Mouse (Mus musculus) spleen, postnatal 4 days (tissue): ENCODE data around the gene H2-T22.
"Not testable (repeated sequence)": the region's sequence is repeated elsewhere in the genome, so short reads cannot be mapped to it uniquely, and the experiment has no call there.

Experiments
- DNase-seq, 2 experiments: peaks; one replicate each; pipeline ENCODE4 v3.0.0; 2022; ENCODE audit warnings: low spot score in 2 of 2

The H2-T22 gene

DNA sequence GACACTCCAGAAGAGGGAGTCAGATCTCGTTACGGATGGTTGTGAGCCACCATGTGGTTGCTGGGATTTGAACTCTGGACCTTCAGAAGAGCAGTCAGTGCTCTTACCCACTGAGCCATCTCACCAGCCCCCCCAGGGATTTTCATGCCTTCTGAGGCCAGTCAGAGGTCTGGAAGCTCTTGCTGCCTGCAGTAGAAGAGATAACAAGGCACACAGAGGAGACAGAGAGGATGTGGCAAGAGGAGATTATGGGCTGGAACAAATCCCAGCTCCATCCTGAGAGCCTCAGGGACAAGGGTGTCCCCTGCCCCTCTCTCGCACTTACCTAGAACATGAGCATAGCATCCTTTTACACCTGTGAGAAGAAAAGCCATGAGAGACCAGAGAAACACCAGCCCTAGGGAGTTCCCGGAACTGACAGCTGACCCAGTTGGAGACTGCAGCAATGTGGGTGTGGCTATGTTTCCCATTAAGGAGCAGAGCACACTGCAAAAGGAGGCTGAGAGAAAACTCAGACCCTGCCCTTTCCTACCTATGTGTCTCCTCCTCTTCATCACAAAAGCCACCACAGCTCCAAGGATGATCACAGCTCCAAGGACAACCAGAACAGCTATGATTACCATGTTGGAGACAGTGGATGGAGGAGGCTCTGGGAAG lies 12.4 kb downstream of the H2-T22 start:
- DNase-seq = peak; percentile 52 to 66

DNA sequence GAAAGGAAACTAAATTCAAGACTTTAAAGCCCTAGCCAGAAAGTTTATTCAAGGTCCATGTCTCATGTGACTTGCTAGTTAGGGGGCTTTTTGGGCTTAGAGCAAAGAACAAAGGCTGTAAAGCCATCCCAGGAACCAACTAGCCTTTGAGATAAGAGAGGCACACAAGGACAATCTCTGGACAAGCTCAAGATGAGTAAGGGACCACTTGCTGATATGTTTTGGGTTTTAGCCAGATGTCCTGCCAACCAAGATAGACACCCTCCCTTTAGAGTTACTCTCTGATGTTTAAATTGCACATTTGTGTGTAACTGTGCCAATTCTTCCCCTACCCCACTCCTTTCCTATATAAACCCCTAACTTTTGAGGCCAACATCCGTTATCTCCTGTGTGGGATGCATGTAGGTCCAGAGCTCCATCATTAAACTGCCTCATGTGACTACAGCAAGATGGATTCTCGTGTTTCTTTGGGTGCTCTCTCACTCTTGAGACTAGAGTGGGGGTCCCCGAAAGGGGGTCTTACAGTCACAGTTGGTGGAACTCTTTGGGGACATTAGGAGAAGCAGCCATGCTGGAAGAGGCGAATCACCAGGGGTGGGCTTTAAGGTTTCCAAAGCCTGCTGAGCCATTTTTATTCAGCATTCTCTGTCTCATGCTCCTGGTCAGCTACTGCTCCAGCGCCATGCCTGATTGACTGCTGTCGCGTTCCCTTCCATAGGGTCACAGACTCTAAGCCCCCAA lies 13.5 kb downstream of the H2-T22 start:
- peak in 1 of 2 experiments; percentile 54 for DNase-seq

DNA sequence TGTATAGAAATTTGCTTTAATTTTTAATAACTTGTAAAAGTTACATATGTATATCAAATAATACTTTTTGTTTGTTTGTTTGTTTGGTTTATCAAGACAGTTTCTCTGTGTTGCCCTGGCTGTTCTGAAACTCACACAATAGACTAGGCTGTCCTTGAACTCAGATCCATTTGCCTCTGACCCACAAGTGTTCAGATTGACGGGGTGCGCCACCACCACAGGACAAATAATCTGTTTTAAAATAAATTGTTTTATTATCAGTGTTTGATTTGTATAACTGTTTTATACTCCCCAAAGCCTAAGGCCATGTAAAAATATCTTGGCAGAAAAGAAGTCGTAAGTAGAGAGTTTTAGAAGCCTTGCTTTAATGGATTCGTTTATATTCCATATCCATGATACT lies 14.9 kb downstream of the H2-T22 start:
- no peak for DNase-seq

DNA sequence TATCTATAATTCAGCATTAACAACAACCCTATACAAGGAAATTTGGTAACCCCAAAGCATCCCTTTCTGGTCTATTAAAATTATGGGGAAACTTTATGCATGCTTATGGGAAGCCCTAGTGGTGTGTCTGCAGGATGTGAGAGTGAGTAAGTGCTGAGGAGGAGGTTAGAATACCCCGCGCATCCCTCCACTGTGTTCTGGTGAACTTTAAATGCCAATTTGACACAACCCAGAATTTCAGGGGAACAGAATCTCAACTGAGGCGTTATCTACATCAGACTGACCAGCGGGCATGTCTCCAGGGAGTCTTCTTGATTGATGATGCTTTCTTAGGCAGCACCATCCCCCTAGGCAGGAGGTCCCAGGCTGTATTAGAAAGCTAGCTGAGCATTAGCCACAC lies 16.6 kb downstream of the H2-T22 start:
- peak in 1 of 2 experiments; percentile 45 for DNase-seq

DNA sequence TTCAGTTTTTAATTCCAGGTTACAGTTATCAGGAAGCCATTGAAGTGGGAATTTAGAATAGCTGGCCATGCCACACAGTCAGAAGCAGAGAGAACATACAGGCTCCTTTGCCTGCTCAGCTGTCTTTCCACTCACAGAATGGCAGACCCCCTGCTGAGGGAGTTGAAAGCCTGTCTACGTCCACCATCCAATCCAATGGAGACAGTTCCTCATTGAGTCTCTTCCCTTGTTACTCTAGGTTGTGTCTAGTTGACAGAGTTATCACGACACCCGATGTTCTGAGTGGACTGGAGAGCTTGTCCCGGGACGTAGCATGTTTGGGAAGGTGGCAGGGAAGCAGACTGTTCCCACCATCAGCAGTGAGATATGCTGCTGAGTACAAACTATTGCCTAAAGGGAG lies 17.4 kb downstream of the H2-T22 start:
- DNase-seq = peak in 1 of 2 experiments; percentile 57

DNA sequence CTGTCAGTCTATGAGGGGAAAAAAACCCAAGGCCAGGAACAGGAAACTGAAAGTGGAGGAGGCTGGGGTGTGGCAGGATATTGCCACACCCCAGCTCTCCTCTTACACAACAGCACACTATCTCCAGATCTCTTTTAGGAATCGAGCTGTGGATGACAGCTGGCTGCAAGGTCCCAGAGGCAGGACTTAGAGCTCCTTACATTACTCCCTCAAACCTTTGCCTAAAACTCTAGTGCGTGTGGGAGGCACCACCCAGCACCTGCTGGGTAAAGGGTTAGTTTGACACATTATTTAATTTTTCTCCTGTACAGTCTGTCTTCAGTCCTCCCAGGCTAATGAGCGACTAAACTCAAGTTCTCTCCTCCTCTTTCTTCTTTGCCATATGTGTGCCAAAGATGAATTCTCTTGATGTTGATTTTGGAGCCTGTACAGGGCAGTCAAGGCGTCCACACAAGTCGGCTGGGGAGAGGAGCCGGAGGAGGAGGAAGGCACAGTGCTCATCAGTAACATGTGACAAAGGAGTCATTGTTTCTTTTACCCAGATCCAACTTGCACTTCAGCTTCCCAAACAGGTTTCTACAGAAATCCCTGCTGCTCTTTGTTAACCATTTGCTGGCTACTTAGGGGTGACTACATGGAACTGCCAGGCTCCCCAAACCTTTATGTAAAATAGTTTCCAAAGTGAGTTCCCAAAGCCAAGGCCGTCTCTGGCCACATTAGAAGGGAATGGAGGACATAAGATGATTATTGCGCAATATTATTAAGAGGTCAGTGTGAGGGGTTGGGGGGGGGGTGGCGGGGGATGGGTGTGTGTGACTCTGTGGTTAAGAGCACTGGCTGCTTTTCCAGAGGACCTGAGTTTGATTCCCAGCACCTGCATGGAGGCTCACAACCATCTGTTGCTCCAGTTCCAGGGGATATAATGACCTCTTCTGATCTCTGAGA lies 18.6 kb downstream of the H2-T22 start:
- DNase-seq = peak; percentile 24 to 63

DNA sequence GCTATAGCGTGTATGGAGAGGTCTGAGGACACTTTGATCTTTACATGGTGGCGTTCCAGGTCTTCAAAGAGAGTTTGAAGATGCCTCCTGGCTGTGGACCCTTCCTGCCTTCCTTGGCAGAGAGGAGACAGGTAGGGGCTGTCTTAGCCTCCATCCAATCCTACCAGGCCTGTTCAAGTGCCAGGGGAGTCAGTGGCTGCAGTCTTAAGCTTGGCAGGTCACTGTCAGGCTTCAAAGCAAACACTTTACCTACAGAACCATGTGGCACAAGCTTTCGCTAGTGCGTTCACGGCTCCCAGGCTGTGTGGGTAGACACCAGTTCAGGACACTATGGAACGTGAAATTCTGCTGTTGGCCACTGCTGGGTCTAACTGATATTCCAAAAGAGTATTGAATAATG lies 19.6 kb downstream of the H2-T22 start:
- peak in 1 of 2 experiments; percentile 60 for DNase-seq

DNA sequence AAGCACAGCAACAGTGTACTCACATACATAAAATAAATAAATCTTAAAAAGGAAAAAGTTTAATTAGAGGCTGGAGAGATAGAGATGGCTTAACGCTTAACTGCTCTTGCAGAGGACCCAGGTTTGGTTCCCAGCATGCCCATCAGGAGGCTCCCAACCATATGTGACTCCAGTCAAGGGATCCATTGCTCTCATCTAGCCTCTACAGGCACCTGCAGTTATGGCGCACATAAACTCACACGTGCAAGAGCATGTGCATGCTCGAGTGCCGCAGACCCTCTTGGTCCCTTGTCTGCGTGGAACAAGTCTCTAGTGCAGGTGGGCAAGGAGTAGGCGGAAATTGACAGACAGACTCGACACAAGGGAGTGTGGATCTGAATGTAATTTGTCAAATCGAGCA lies 20.4 kb downstream of the H2-T22 start:
- DNase-seq = peak in 1 of 2 experiments; percentile 59

DNA sequence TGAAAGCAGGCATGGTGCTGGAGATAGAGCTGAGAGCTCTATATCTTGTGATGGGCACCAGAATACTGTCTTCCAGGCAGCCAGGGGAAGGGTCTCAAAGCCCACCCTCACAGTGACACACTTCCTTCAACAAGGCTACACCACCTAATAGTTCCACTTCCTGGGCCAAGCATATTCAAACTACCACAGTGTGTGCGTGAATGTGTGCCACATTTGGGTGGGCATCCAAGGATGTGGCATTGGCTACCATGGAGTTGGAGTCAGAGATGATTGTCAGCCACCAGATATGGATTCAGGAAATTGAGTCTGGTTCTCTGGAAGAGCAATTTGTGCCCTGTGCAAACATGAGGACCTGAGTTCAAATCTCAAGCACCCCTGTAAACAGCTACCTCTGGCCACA lies 21.2 kb downstream of the H2-T22 start:
- DNase-seq = peak; percentile 14 to 62

DNA sequence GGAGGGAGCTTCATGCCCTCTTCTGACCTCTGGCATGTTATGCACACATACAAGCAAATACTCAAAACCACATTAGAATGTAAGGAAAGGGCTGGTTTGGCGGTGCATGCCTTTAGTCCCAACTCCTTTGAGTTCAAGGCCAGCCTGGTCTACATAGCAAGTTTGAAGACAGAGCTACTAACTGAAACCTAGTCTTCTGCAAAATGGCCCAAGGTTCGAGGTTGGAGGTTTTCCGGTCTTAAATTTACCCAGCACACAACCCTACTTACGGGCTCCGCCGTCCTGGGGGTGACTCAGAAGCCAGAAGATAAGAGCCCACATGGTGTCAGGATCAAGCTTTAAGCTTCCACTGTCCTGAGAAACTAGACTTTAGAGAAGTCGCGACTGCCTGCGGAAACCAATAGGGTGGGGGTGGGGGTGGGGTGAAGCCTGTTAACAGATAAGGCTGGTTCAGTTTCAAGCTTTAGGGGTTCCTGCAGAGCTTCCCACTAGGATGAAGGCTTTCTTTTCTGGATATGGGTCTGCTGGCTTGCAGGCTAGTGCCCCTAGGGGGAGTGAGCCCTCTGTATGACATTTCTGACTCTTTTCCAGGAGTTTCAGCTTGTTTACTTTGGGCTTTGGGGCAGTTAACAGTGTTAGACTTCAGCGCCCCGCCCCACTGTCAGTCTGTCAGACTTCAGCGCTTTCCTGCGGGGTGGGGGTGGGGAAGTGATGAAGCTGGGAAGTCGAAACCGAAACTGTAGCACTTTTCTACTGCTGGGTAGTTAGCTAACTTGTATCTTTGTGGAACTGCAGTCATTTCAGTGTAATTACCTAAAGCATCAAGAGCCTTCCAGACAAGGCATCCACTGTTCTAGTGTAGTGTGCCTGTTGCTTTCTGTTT lies 22.1 kb downstream of the H2-T22 start, which contains the start of gene H2-T24:
TSS of gene H2-T24 (minus strand) at position 370 of the 883 bp plus-strand sequence.
- DNase-seq = peak; percentile 79 to 87

DNA sequence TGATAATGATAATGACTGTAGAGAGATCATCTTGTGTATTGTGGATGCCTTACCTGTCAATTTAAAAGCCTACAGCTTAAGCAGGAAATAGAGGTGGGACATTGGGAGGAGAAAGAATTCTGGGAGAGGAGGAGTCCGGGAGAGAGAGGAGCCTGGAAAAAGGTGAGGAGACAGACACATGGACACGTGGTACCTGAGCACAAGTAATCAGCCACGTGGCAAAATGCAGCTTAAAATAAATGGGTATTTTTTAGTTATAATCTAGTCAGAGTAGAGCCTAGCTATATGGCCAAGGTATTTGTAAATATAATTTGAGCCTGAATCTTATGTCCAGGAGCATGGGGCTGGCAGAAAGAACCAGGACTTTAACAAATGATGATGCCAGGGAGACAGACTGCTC lies 23.0 kb downstream of the H2-T22 start:
- DNase-seq = no peak

DNA sequence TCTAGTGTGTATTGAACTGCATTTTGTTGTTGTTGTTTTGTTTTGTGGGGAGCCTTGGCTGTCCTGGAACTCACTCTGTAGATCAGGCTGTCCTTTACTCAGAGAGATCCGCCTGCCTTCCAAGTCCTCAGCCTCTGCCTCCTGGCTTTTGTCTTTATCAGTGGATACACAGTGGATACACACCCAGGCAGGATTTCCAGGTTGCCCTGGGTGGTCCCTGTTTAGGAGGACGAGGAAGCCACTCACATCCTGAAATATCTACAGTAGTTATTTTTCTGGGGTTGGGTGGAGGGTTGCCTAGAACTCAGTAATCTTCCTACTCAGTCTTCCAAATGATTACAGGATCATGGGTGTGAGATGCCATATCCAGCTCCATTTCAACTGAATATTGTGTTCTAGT lies 23.6 kb downstream of the H2-T22 start:
- peak; percentile 26 to 63 for DNase-seq

DNA sequence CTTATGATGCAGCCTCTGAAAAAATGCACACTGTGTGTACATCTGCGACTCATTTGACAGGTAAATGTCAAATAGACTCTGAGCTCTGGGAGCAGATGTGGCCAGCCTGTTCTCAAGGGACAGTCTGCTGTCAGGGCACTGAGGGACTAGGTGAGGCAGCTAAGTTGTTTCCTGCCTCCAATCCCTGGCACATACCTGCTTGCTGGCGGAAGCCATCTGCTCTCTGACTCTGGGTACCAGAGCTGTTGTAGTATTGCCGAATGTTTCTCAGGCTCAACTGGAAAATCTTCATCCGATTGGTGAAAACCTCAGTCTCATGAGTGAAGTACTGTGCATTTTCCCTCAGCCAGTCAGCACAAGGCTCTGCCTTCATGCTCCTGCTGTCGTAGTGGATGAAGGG lies 25.5 kb downstream of the H2-T22 start:
- DNase-seq = no peak

DNA sequence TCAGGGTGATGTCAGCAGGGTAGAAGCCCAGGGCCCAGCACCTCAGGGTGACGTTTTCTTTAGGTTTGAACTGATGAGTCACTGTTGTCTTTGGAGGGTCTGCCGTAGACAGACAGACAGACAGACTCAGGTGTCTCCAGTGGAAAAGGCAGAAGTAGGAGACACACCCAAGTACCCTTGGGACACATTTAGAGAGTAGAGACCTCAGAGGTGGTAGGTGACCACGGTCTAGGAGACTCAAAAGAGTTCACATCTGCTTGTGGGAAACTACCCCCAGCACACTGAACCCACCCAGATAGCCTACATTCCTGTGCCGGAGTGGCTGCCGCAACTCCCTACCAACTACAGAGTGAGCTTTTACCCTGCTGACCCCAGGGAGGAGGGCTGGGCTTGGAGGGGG lies 27.6 kb downstream of the H2-T22 start:
- DNase-seq = no peak

DNA sequence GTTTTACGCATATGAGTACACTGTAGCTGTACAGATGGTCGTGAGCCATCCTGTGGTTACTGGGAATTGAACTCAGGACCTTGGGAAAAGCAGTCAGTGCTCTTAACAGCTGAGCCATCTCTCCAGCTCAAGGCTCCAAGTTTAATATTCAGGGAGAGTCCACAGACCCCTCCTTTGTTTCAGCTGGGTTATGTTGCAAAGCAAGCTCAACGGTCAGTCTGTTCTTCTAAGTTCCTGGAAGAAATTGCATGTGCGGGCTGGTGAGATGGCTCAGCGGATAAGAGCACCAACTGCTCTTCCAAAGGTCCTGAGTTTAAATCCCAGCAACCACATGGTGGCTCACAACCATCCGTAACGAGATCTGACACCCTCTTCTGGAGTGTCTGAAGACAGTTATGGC lies 38.1 kb downstream of the H2-T22 start:
- DNase-seq = not testable (repeated sequence)

DNA sequence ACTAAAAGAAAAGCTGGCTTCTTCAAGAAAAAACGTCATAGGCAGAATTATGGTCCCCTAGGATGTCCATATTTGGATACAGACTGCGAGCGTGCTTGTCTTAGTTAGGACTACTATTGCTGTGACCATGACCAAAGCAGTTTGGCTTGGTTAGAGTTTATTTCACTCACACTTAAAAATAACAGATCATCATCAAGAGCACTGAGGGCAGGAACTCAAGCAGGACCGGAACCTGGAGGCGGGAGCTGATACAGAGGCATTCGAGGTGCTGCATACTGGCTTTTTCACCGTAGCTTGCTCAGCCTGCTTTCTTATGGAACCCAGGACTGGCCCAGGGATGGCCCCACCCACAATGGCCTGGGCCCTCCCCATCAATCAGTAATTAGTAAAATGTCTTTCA lies 39.2 kb downstream of the H2-T22 start:
- DNase-seq = no peak

DNA sequence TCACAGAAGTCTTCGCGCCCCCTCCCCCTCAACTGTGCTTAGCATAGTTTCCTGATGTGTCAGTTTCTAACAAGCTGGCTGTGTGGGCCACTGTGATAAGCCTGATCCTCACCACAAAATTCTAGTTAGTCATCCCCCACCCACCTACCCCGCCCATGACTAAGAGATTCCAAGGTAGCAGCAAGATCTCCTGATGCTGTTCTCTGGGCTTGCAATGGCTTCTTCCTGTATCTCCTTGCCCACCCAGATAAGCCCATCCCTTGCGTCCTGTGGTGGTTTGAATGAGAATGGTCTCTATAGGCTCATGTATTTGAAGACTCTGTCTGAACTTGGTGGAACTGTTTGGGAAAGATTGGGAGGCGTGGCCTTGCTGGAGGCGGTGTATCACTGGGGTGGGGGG lies 40.6 kb downstream of the H2-T22 start:
- peak; percentile 77 to 79 for DNase-seq

DNA sequence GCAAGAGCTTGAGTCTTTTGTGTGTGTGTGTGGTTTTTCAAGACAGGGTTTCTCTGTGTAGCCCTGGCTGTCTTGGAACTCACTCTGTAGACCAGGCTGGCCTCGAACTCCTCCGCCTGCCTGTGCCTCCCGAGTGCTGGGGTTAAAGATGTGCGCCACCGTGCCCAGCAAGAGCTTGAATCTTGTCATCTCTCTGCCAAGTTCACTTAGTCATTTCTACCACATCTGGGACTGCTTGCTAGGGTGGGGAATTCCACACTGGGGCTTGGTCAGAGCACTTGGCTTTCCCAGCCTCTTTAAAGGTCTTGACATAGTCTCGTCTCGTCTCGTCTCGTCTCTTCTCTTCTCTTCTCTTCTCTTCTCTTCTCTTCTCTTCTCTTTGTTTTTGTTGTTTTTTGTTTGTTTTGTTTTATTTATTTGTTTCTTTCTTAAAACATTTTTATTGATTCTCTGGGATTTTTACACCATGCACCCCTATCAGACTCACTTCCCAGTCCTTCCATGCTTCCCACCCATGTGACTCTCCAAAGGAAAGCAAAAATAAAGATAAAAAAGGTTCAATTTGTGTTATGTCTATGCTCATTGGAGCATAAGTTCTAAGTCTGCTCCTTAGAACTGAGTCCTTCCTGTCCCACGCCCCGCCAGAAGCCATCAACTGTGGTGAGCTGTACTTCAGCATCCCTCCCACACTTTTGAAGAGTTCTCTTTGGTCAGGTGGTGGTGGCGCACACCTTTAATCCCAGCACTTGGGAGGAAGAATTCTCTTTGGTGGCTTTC lies 41.2 kb downstream of the H2-T22 start:
- DNase-seq = peak in 1 of 2 experiments; percentile 62

DNA sequence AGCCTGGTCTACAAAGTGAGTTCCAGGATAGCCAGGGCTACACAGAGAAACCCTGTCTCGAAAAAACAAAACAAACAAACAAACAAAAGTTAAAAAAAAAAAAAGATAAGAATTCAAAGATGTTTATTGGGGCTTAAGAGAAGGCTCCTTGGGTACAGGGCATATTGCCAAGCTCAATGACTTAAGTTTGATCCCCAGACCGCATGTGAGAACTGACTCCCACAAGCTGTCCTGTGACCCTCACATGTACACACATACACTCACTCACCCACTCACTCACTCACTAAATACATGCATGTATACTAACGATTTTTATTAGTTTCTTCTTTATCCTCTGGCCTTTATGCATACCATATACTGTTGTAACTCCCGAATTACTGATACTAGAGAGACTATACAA lies 42.2 kb downstream of the H2-T22 start:
- DNase-seq = peak in 1 of 2 experiments; percentile 42

DNA sequence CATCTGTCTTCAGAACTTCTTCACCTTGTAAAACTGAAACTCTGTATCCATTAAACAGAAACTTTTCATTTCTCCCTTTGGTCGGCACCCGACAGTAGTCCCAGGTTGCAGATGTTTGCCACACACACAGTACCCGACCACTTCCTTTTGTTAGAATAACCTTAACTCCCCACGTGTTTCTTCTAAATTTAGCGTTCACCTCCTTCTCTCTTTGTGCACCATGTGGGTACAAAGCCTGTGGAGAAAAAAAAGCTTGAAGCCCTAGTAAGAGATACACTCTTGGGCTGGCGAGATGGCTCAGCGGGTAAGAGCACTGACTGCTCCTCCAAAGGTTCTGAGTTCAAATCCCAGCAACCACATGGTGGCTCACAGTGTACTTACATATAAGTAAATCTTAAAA lies 43.2 kb downstream of the H2-T22 start:
- DNase-seq = peak in 1 of 2 experiments; percentile 47
